Mouse (Mus musculus) cerebellum, postnatal 10 days (tissue): ENCODE results near the gene Pdcl.

ENCODE experiments used
- DNase-seq, 2 experiments: peaks; one replicate each; pipeline ENCODE4 v3.0.0; 2021; ENCODE audit warnings: mixed read lengths in 2 of 2

The Pdcl gene

DNA sequence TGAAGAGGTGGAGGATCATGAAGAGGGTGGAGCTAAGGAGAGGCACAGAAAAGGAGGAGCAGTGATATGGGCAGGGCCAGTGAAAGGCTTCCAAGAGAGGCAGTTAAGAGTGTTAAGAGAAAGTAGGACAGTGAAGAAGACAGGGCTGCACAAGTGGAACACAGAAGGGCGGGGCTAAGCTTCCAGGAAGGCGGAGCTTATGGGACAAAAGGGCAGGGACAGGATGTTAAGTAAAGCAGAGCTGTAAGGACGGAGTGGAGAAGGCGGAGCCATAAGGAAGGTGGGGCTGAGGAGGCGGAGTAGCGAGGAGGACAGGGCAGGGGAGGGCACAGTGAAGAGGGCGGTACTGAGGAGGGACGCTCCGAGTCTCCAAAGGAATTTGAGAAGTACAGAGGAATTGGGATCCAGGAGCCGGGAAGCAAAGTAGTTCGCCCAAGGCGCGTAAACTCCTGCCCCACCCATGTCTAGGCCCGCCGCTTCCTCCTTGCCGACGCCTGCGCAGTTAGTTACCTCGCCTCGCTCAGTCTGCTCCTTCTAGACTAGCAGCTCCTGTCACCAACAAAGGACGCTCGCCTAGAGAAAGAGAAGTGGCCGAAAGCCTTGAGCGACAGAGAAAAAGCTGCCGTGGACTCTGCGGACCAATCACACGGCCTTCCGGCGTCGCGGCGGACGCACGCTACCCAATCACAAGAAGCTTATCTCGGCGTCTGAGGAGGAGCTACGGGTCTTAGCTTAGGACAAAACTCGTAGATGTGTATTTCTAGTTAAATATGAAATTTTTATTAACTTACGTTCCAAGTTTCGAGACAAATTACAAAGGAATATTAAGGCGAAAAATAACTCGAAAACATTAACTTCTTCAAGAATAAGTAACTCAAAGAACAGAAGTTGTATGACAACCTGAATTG, at the start of gene Pdcl:
Gene Pdcl (minus strand): TSS at position 700 of the 908 bp plus-strand sequence.
- DNase-seq, result peak; percentile 88 to 89

DNA sequence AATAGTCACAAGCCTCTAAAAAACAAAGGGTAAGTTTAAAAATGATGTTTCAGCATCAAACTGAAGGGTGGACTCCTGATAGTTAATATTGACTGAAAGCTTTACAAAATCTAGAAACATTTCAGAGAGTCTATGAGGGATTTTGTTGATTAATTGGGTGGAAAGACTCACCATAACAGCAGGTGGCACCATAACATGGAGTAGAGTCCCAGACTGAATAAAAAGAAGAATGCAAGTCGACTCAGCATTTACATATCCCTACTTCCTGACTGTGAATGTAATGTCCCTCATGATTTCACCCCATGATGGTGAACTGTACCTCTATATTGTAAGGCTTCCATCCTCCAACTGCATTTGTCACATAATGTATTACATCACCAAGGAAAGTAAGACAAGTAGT, 36.4 kb upstream of the Pdcl start:
- no peak for DNase-seq

DNA sequence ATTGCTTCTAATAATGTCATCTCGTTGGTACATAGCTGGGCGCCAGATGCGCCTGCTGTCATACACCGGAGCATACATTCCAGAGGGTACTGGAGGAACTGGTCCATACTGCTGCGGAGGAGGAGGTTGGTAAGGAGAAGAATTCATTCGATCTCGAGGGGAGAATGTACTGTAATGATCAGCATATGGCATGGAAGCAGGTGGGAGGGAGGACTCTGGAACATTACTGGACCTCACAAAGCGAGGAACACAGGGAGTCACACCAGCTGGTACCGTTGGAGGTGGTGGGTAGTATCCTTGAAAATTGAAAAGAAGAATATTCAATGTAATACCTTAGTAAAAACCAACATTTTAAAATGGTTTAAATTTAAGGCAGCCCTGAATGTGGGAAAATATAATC, 23.8 kb upstream of the Pdcl start:
- DNase-seq, result no peak

DNA sequence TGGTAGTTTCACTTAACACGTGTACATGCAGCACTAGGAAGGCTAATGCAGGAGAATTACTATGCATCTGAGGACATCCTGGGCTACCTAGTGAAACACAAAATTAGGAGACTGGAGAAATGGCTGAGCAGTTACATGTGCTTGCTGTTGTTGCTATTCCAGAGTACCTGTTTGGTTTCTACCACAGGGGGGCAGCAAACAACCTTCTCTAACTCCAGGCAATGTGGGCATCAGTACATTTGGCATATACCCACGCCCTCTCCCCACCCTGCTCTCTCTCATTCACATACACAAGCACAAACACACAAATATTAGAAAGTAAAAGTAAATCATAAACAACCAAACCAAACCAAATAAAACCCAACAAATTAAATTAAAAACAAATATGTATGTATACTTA, 21.1 kb upstream of the Pdcl start:
- peak; percentile 81 to 86 for DNase-seq

DNA sequence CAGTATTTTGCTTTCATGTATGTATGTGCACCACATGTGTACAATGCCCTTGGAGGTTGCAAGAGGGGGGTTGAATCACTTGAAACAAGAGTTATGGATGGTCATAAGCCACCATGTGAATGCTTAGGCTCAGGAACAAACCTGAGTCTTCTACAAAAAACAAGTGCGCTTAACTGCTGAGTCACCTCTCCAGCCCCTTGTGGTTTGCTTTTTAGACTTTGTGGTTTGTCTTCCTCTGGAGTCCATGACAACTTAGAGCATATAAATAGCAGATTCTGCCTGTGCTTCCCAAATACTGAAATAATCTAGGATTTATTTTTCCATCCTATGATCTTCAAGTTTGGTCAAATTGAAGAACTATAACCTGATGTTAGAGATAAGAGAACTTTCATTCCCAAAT, 16.9 kb upstream of the Pdcl start:
- no peak for DNase-seq

DNA sequence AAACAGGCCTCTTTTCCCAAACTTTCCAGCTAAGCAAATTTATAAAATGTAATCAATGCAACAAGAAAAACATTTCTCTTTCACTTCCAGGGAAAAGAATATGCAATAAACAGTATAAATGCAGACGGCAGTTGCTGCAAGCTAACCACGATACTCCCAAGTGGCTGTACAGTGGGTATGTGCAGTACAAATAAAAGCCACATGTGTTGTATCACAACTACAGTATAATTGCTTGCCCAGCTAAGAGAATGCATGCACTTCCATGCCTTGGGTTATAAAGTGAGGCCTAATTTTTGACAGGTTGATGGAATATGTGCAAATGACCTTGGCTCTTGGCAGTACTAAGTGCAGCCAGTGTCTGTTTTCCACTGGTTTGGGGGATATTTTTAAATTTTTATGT, 11.5 kb upstream of the Pdcl start:
- no peak for DNase-seq

DNA sequence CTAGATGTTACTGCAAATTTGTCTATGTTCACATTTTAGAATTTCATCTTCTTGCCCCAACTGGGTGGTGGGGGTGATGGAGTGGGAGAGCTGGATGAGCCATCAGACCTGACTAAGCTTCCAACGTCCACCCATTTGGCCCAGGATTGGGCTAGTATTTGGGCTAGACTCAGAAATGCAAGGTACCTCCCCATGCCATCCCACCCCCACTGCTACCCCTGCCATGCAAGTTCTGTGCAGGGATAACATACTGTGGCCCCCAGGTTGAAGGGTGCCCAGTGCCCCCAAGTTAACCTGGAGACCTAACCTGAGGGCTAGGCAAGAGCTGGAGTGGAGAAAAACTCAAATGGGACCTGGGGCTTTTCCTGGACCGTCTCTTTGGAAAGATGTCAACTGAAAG, 776 bp upstream of the Pdcl start:
- peak; percentile 10 to 29 for DNase-seq

DNA sequence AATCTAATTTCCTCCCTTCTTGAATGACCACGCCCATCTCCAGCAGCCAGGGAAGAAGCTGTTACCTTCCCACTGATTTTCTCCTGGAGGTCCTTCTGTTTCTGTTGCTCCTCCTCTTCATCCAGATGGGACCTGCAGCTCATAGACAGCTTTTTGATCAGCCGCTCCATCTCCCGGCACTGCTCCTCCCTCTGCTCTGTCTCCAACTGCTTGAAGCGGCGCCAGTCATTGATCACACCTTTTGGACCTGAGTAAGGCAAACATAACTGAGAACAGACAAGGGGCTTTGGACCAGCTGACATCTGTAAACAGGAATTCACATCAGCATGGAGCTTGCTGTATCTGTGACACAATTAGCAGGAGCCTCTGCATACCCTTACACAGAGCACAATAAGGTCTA, 3.6 kb downstream of the Pdcl start:
- no peak for DNase-seq

DNA sequence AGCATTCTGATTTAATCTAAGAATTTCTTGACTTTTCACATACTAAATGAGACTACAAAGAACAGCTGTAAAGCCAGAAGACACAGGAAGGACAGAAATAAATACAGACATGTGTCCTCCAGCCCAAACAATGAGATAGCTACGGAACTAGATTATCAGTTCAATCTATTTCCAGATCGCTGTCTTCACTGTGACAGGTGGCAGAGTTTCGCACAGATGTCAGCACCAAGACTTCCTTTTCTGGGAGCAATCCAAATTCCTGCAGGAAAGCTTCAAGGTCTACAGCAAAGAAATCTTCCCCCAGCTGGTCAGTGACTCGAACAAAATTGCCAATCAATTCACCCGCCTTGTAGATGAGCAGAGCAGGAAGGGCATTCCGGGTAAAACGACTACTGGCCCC, 7.5 kb downstream of the Pdcl start:
- DNase-seq, result no peak

DNA sequence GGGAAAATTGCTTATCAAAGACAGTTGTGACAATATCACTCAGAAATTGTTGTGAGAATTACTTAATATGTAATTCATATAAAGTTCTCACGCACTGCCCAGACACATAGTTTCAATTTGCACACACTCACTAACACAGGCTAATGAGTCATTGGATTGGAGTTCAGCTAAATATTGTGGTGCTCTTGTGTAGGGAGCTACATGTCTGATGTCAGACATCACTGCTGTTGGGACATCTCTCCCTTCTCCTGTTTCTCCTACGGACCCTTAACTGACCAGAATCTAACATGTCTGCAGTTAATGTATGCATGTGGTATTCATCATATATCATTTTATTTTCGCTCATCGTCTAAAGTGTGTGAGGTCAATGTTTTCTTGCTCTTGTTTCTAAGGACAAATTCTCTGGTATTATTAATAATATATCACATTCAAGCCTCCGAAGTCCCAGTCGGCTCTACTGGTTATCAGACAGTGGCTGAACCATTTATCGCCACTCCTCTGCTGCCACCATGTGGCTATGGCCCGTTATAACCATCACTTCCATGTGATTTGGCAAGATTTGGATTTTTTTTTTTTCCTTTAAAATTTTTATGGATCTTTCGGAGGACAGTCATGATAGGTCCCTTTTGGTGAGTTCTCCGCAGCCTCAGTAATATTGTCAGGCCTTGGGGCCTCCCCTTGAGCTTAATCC, 20.5 kb downstream of the Pdcl start:
- peak; percentile 79 to 81 for DNase-seq

DNA sequence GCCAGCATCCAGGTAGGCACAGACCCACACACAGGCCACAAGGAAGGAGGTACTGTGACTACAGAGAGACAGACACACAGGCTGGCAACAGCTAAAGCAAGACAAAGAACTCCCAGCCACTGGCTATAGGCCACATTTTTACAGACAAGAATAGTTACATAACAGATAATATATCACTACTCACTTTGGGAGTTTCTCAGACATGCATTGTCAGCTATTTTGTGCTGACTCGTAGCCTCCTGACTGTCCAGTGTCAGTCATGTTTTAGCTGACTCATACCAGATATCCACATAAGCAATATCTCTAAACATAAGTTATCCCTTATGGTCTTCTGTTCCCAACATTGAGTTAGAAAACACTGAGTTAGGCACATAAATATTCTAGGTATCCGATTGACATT, 25.8 kb downstream of the Pdcl start:
- no peak for DNase-seq

DNA sequence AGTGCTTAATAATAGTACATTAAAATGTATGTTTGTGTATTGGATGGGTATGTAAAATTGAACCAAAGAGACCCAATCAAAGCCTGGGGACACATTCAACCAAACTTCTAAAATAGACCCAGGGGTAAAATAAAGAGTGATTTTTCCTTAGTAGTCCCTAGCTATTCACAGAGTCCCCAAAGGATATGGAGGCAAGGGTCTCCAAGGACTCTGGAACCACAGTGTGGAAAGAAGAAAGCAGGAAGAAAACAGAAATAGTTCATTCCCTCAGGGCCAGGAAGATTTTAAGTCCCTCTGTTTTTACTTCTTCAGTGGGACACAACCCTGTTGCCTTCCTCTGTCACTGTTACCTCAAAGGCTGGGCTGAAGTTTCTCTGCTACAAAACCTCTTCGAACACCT, 32.9 kb downstream of the Pdcl start, which contains the start of gene Olfr368:
Gene Olfr368 (plus strand): TSS at position 301 of the 400 bp plus-strand sequence.
- DNase-seq, result no peak
